Mouse (Mus musculus) embryonic fibroblast, embryonic 13.5 days (primary cell): ENCODE data around the gene Plscr4.

Source experiments
- CTCF ChIP-seq: IDR thresholded peaks from 2 replicates; pipeline ENCODE4 v1.5.1; 2011; ENCODE audit warnings: mild to moderate bottlenecking, control low read depth, low read length, moderate library complexity, borderline replicate concordance; ENCODE audit not compliant: insufficient read depth
- POLR2A ChIP-seq: IDR thresholded peaks from 2 replicates; pipeline ENCODE4 v1.6.1; 2011; ENCODE audit warnings: low read depth, mild to moderate bottlenecking, control low read depth, low read length, moderate library complexity

GRCm38 (mm10) chr9:92472256-92472855 is 15.2 kb downstream of the Plscr4 start:
- TF ChIP-seq POLR2A, result no peak
- TF ChIP-seq CTCF, result no peak
